Mouse (Mus musculus) G1E (cell line): ENCODE data around the gene Wnt3a.

Experiments
- CTCF ChIP-seq: IDR thresholded peaks from 2 replicates; pipeline ENCODE4 v1.5.1; 2012; ENCODE audit warnings: low read depth, low read length, inconsistent platforms, mixed read lengths
- POLR2AphosphoS5 ChIP-seq: IDR thresholded peaks from 2 replicates; pipeline ENCODE4 v1.6.1; 2012; ENCODE audit warnings: low read depth, low read length, inconsistent platforms; ENCODE audit not compliant: insufficient replicate concordance

DNA sequence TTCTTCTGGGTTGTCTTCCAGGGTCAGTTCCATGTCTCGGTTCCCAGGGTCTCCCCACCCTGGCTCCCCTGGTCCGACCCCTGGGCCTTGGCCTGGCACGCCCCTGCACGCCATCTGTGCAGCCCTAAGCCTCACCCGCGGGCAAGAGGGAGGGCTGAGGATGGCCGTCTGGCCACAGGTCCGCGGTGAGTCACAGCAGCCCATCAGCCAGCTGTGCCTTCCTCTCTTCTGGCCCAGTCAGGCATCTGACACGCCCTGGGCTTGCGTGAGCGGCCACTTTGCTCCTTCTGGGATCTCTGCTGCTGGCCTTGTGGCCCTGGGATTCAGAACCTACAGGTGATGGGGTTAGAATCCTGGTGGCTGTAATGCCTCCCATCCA is 17.6 kb upstream of the Wnt3a start:
- TF ChIP-seq CTCF, result no peak
- TF ChIP-seq POLR2AphosphoS5, result no peak
